Mouse (Mus musculus) liver, adult 2 months (tissue): ENCODE data around the gene Nradd. TPM values are rescaled to one million over a fixed set of nuclear protein-coding genes. Genes with fewer than 3 reads are reported as not detected.

Experiments
- DNase-seq: peaks from one replicate; pipeline ENCODE4 v3.0.0-alpha.2; 2011; ENCODE audit warnings: low read depth, low spot score; ENCODE audit errors: extremely low read depth
- H3K27ac ChIP-seq: fragments of 200-500 bp; replicated peaks from 2 replicates; pipeline ENCODE4 v1.5.1; 2012; ENCODE audit warnings: low read depth, mild to moderate bottlenecking, control low read depth, inconsistent platforms, low read length; ENCODE audit not compliant: insufficient read depth
- H3K27me3 ChIP-seq: fragments of 200-500 bp; 2 replicates; pipeline ENCODE4 v1.6.1; 2012; ENCODE audit warnings: mild to moderate bottlenecking, moderate library complexity, low read length, inconsistent platforms; ENCODE audit not compliant: control insufficient read depth, insufficient read depth
- H3K36me3 ChIP-seq: fragments of 200-500 bp; 2 replicates; pipeline ENCODE4 v1.6.1; 2012; ENCODE audit warnings: low read length, inconsistent platforms; ENCODE audit not compliant: control insufficient read depth, insufficient read depth
- H3K4me1 ChIP-seq: fragments of 200-500 bp; 2 replicates; pipeline ENCODE4 v1.6.1; 2011; ENCODE audit warnings: low read length; ENCODE audit not compliant: control insufficient read depth, insufficient read depth
- H3K4me3 ChIP-seq: fragments of 200-500 bp; 2 replicates; pipeline ENCODE4 v1.5.1; 2011; ENCODE audit warnings: low read depth, mild to moderate bottlenecking, control low read depth, low read length, moderate library complexity; ENCODE audit not compliant: insufficient read depth
- H3K79me2 ChIP-seq: fragments of 200-500 bp; 2 replicates; pipeline ENCODE4 v1.6.1; 2012; ENCODE audit warnings: inconsistent platforms, mild to moderate bottlenecking, low read length, moderate library complexity; ENCODE audit not compliant: control insufficient read depth, insufficient read depth
- H3K9ac ChIP-seq: fragments of 200-500 bp; 2 replicates; pipeline ENCODE4 v1.6.1; 2012; ENCODE audit warnings: low read depth, mild to moderate bottlenecking, control low read depth, inconsistent platforms, low read length
- CTCF ChIP-seq: fragments of 200-500 bp; IDR thresholded peaks from 2 replicates; pipeline ENCODE4 v1.5.1; 2011; ENCODE audit warnings: low read depth, low read length, control low read depth
- POLR2A ChIP-seq: fragments of 200-500 bp; IDR thresholded peaks from 2 replicates; pipeline ENCODE4 v1.6.1; 2011; ENCODE audit warnings: low read length, control low read depth; ENCODE audit not compliant: insufficient read depth; ENCODE audit errors: extremely low read depth
- WGBS: fragments of 180-500 bp; shearing (Covaris S2); methylation state at CpG from one replicate; pipeline ENCODE4 v1.1.7; 2018; 5-methylcytosine and 5-hydroxymethylcytosine counted together
- polyA plus RNA-seq: library from polyadenylated mRNA; depleted of rRNA; stranded (reverse); fragments of >200 nt; gene quantifications from 2 replicates; pipeline ENCODE4 v1.2.3, GENCODE M21; 2012
- total RNA-seq: library from RNA; depleted of rRNA; stranded (reverse); fragments of >200 nt; gene quantifications from 2 replicates; pipeline ENCODE4 v1.2.3, GENCODE M21; 2014

The Nradd gene
- total and polyA plus RNA-seq, 2 experiments: 0.65 to 1.4 TPM

DNA sequence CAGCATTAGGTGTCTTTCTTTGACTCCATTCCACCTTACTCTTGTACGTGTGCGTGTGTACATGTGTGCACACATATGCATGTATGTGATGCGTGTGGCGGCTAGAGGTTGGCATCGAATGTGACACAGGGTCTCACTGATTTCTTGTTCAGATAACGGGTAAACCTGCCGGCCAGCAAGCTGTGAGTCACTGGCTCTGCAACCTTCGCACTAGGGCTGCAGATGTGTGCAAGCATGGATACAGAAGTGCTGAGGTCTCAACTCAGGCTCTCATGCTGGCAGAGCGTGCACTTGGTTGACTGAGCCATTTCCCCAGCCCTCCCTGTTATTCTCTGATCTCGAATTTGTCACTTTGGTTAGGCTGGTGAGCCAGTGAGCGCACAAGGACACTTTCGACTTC is 35.3 kb upstream of the Nradd start:
- peaks cover 31% of the 10 kb centered on the region for H3K4me1 ChIP-seq
- H3K27ac ChIP-seq: no peak overlapping the region
- no peak overlapping the region for H3K9ac ChIP-seq
- H3K79me2 ChIP-seq: peaks cover 27% of the 10 kb centered on the region
- WGBS: 88% methylated on average over 12 of the region's 12 CpGs
- no peak overlapping the region for H3K4me3 ChIP-seq
- no peaks in the 10 kb centered on the region for H3K27me3 ChIP-seq
- no peak for DNase-seq
- TF ChIP-seq CTCF: no peak
- TF ChIP-seq POLR2A: no peak
- H3K36me3 ChIP-seq: no peaks in the 10 kb centered on the region

DNA sequence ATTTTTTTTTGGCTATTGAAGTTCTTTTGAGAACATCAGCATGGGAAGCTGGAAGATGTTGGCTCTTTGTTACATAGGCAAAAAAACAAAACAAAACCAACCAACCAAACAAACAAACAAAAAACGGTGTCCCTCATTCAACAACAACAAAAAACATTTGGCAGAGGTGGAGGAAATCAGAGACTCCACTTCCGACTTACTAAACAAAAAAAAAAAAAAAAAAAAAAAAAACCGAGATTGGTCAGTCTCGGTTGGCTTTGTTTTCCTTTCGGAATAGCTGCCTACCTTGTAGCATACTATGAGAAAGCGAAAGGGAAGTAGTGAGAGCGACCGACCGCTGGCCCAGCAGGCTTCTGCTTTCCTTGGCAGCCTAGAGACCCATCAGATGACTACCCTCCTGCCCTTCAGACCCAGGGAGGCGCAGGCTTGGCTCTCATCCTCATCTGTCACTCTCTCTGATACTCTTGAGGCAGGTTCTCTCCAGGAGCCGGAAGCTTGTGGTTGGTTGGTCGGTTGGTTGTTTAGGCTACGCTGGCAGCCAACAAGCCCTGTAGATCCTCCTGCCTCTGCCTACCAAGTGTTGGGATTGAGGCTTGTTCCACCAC is 33.3 kb upstream of the Nradd start:
- H3K36me3 ChIP-seq: no peaks in the 10 kb centered on the region
- DNase-seq: peak; percentile 90
- peak overlapping the region; percentile 93 for H3K27ac ChIP-seq
- H3K4me1 ChIP-seq: peaks cover 43% of the 10 kb centered on the region
- H3K27me3 ChIP-seq: no peaks in the 10 kb centered on the region
- WGBS: 8% methylated on average over 13 of the region's 13 CpGs
- peak overlapping the region; percentile 32; the same call in 1 of the 2 replicates for H3K9ac ChIP-seq
- peak overlapping the region; percentile 93 for H3K4me3 ChIP-seq
- H3K79me2 ChIP-seq: peaks cover 24% of the 10 kb centered on the region
- TF ChIP-seq POLR2A: no peak
- no peak for TF ChIP-seq CTCF

DNA sequence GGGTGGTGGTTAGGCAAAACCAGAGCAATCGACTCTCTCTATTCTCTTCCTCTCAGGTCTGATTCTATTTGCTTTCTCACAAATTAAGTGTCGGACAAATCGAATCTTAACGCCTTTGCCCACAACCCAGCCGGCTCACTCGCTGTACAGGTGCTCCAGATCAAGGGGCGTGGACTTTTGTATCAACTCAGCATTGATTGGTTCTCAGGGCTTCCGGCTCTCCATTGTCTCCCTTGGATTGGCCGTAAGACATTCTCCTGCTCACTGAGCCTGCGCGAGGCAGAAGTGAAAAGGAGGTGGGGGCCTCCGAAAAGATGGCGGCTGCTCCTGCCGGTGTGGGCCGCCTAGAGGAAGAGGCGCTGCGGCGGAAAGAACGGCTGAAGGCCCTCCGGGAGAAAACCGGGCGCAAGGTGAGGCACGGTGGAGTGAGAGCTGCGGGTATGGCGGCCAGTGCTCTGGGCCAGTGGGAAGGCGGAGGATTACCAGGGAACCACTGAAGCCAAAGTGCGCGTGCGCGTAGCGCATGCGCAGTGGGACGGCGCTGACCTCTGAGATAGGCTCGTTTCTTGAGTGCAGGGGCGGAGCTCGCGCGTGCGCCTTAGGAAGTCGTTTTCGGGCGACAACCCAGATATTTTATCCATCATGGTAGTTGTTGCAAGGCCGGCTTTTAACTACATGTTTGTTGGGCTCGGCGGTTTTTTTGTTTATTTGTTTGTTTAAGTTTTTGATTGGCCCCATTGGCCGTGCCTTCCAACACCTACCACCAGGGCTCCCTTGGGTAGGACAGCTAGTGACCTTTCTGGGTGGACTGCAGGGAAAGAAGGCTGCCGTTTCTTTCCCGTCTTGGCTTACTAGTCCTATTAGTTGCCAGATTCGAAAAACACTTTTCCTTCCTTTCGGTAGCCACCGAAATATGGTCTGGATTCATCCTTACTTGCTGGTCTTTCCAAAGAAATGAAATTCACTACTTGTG is 32.3 kb upstream of the Nradd start, which contains the start of gene Ccdc12:
Gene Ccdc12, plus strand, starts transcription at position 255 of the 973 bp plus-strand sequence.
- H3K36me3 ChIP-seq: no peaks in the 10 kb centered on the region
- H3K9ac ChIP-seq: peak within 1 kb of the TSS; percentile 99
- under 1% methylated on average over 52 of the region's 52 CpGs for WGBS
- peak; percentile 97 for DNase-seq
- peak within 1 kb of the TSS; percentile 99 for H3K27ac ChIP-seq
- H3K4me3 ChIP-seq: peak within 1 kb of the TSS; percentile 93
- H3K27me3 ChIP-seq: no peaks in the 10 kb centered on the region
- peak; percentile 53; the same call in 1 of the 2 replicates for TF ChIP-seq POLR2A
- TF ChIP-seq CTCF: peak; percentile 17; the same call in 1 of the 2 replicates
- peaks cover 39% of the 10 kb centered on the region for H3K4me1 ChIP-seq
- peaks cover 21% of the 10 kb centered on the region; the same call in 1 of the 2 replicates for H3K79me2 ChIP-seq

DNA sequence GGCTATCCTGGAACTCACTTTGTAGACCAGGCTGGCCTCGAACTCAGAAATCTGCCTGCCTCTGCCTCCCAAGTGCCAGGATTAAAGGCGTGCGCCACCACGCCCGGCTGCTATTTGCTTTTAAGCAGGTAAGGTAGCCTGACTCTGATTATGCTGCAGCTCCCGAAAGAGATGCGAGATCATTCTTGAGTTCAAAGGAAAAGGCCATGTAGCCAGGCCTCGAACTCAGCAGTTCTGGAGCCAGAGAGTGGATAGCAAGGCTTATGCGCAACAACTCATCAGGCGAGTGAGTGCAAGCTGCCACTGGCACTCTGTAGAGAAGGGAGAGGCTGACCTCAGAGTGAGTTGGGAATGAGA is 31.4 kb upstream of the Nradd start:
- H3K4me3 ChIP-seq: no peak overlapping the region
- H3K4me1 ChIP-seq: peaks cover 32% of the 10 kb centered on the region

DNA sequence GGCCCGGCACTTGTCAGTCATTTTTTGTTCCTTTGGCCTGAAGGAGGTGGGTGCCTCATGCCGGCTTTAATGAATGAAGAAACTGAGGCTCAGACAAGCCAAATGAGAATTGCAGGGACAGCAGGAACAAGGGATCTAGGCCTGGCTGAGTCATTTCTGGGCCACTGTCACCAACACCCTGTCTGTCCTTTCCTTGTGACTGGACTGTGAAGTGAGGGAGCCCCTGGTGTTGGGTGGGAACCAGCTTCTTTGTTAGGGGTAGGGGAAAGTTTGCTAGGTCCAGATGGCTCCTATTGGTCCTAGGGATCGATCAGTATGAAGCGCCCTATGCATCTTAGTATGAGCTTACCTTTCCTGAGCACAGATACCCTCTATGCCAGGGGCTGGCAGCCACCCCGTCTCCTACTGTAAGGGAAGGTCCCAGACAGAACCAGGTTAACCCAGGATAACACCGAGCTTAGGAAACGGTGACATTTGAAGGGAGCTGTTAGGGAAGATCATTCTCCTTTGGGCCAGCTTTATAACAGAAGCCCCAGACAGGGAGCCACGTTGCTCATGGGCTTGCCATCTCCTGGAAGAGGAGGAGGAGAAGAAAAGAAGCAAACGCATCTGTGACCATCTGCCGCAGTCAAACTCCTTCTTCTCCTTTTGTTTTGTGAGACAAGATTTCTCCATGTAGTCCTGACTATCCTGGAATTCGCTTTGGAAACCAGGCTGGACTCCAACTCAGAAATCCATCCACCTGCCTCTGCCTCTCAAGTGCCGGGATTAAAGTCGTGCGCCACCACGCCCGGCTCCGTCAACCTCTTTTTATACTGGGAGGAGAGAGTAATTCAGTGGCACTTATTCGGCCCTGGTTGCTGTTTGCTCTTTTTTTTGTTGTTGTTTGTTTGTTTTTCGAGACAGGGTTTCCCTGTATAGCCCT is 30.7 kb upstream of the Nradd start:
- H3K4me3 ChIP-seq: no peak overlapping the region
- H3K9ac ChIP-seq: no peak overlapping the region
- no peaks in the 10 kb centered on the region for H3K36me3 ChIP-seq
- H3K27me3 ChIP-seq: no peaks in the 10 kb centered on the region
- WGBS: 84% methylated on average over 19 of the region's 19 CpGs
- no peak for DNase-seq
- H3K79me2 ChIP-seq: peaks cover 25% of the 10 kb centered on the region; the same call in 1 of the 2 replicates
- H3K27ac ChIP-seq: no peak overlapping the region
- H3K4me1 ChIP-seq: peaks cover 32% of the 10 kb centered on the region
- TF ChIP-seq CTCF (no peak), POLR2A (no peak)

More for the DNA sequence above, 31.4 kb upstream of the Nradd start:
- no peak for TF ChIP-seq CTCF
- no peak for TF ChIP-seq POLR2A
- Histone ChIP-seq H3K9ac (no peak overlapping the region; the same call in 1 of the 2 replicates), H3K27me3 (no peaks in the 10 kb centered on the region), H3K79me2 (peaks cover 21% of the 10 kb centered on the region; the same call in 1 of the 2 replicates), H3K27ac (peak overlapping the region; percentile 71), H3K36me3 (no peaks in the 10 kb centered on the region)
- DNase-seq: no peak
- 81% methylated on average over 10 of the region's 10 CpGs for WGBS
